ENCODE assay signal across 30 mouse cellular contexts in the genomic region with DNA sequence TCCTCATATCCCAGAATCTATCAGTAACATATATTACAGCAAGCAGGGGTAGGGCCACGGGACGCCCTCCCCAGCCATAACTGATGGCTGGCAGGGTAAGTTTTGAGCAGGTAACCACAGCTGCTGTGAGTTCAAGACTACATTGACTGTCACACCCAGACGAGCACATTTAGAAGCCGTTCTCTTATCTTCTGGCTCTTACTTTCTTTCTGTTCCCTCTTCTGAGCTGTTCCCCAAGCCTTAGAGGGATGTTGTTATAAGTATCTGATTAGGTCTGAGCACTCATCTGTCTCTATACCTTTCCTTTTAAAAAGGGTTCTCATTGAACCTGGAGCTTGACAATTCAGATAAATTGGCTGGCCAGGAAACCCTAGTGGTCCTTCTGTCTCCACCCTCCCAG. TPM values are rescaled to one million over a fixed set of nuclear protein-coding genes. Genes with fewer than 3 reads are reported as not detected.
"Had no signal": no experiment of that assay in that cellular context is flagged by ENCODE, and none has a peak within 500 bp of the region (broad histone marks: within the 10 kb centered on the region; RNA-seq: fewer than 3 reads in every experiment).

No protein-coding gene starts in this region.

- H3K4me1 ChIP-seq: embryonic facial prominence, embryonic 10.5 days; embryonic facial prominence, embryonic 12.5 days; embryonic facial prominence, embryonic 13.5 days; embryonic facial prominence, embryonic 15.5 days; forebrain, embryonic 10.5 days; forebrain, embryonic 12.5 days; forebrain, embryonic 13.5 days; forebrain, embryonic 15.5 days had no signal

- H3K4me2 ChIP-seq: embryonic facial prominence, embryonic 12.5 days; embryonic facial prominence, embryonic 13.5 days; embryonic facial prominence, embryonic 15.5 days; forebrain, embryonic 12.5 days; forebrain, embryonic 13.5 days; forebrain, embryonic 15.5 days had no signal

- H3K4me3 ChIP-seq: embryonic facial prominence, embryonic 10.5 days; embryonic facial prominence, embryonic 12.5 days; embryonic facial prominence, embryonic 13.5 days; embryonic facial prominence, embryonic 15.5 days; erythroblast, embryonic 14.5 days; forebrain, embryonic 10.5 days; forebrain, embryonic 12.5 days; forebrain, embryonic 13.5 days; forebrain, embryonic 15.5 days; gastrocnemius, adult 2 months; heart, adult 2 months had no signal

- H3K9ac ChIP-seq: embryonic facial prominence, embryonic 12.5 days; embryonic facial prominence, embryonic 13.5 days; embryonic facial prominence, embryonic 15.5 days; forebrain, embryonic 12.5 days; forebrain, embryonic 13.5 days; forebrain, embryonic 15.5 days; forebrain, postnatal 0 days had no signal

- H3K9me3 ChIP-seq: embryonic facial prominence, embryonic 10.5 days; embryonic facial prominence, embryonic 12.5 days; embryonic facial prominence, embryonic 13.5 days; embryonic facial prominence, embryonic 15.5 days; forebrain, embryonic 10.5 days; forebrain, embryonic 12.5 days; forebrain, embryonic 13.5 days; forebrain, embryonic 15.5 days had no signal

- H3K27ac ChIP-seq: embryonic facial prominence, embryonic 10.5 days; embryonic facial prominence, embryonic 12.5 days; embryonic facial prominence, embryonic 13.5 days; embryonic facial prominence, embryonic 15.5 days; forebrain, embryonic 10.5 days; forebrain, embryonic 12.5 days; forebrain, embryonic 13.5 days; forebrain, embryonic 15.5 days; gastrocnemius, adult 2 months; heart, adult 2 months had no signal

- H3K27me3 ChIP-seq: embryonic facial prominence, embryonic 12.5 days; embryonic facial prominence, embryonic 13.5 days; embryonic facial prominence, embryonic 15.5 days; forebrain, embryonic 12.5 days; forebrain, embryonic 13.5 days; forebrain, embryonic 15.5 days had no signal

- H3K36me3 ChIP-seq: embryonic facial prominence, embryonic 12.5 days; embryonic facial prominence, embryonic 15.5 days; forebrain, embryonic 15.5 days had no signal

- ATAC-seq: forebrain, embryonic 13.5 days; forebrain, embryonic 14.5 days; forebrain, embryonic 15.5 days; forebrain, embryonic 16.5 days; forebrain, postnatal 0 days had no signal

- DNase-seq: cerebellum, adult 9-10 months; cerebellum, adult 9-11 months; cerebellum, postnatal 10 days; cerebellum, postnatal 14 days; cerebellum, postnatal 25 days; cerebellum, postnatal 36 days; embryo, embryonic 11 days; forebrain, postnatal 0 days; gastrocnemius, adult 2 months; gastrocnemius, postnatal 10 days; gastrocnemius, postnatal 14 days; gastrocnemius, postnatal 25 days; gastrocnemius, postnatal 36 days; heart, adult 11 months; heart, adult 18-20 months; heart, adult 2 months had no signal

RNA-seq across cellular contexts. Expression of gene 1110032F04Rik, which starts 38.1 kb away (rescaled TPM):
- total RNA-seq: gastrocnemius, adult 18-20 months; gastrocnemius, adult 8-10 months; gastrocnemius, postnatal 36 days; granulocyte monocyte progenitor cell, adult 5-6 weeks had no signal
